Mouse (Mus musculus): ENCODE data around the gene Ttc7b.

GRCm38 (mm10) chr12:100544194-100544567 lies 23.6 kb upstream of the Ttc7b start:
- TF ChIP-seq MAX (IDR thresholded peaks at IDR 0.05) = no peak
- TF ChIP-seq CTCF (IDR thresholded peaks at IDR 0.05; ENCODE audit: control insufficient read depth, insufficient read depth, insufficient read length) = no peak
- no peak for TF ChIP-seq MYOD1 (IDR thresholded peaks at IDR 0.05; ENCODE audit: control insufficient read depth, insufficient read length, low read depth)
- TF ChIP-seq USF1 (IDR thresholded peaks at IDR 0.05; ENCODE audit: low read depth) = no peak
- no peak for TF ChIP-seq MYOG (IDR thresholded peaks at IDR 0.05; ENCODE audit: control insufficient read depth, extremely low read depth, insufficient read length)
- no peak for TF ChIP-seq CEBPB (IDR thresholded peaks at IDR 0.05; ENCODE audit: low read depth)
- TF ChIP-seq FOSL1 (IDR thresholded peaks at IDR 0.05; ENCODE audit: insufficient read depth, low read length, poor library complexity, severe bottlenecking) = no peak

All from C2C12 (cell line).